Mouse (Mus musculus): ENCODE measurements around the gene Ranbp9.

DNA sequence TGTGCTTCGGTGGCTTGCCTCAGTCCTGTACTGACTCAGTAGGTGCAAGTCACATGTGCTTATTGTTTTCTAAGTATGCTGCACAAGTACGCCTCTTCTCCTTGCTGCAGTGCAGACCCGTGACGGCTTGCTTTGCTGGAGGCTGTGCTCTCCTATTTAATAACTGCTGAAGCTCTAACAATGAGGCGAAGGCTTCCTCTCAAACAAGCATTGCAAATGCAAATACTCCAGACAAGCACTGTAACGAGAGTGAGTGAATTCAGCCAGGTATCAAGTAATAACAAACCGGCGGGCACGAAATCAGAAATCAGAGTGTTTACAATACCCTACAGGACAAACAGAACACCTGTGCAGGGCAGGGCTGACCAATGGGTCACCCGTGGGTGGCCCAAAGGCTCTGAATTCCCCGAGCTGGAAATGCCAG is 12.0 kb upstream of the Ranbp9 start:
- TF ChIP-seq POLR2A (IDR thresholded peaks at IDR 0.05; ENCODE audit: low read depth, low read length) (no peak), CTCF (IDR thresholded peaks at IDR 0.05; ENCODE audit: borderline replicate concordance, insufficient read depth, low read length) (no peak)

Measured in embryonic fibroblast, embryonic 13.5 days (primary cell).